Comparison of ENCODE assay signal across 28 mouse cellular contexts in genomic region chr5:135682009-135682408, GRCm38 (mm10).
"Had no signal": no experiment of that assay in that cellular context is flagged by ENCODE, and none has a peak within 500 bp of the region (broad histone marks: within the 10 kb centered on the region; RNA-seq: fewer than 3 reads in every experiment).

No protein-coding gene starts in this region.

- DNase-seq: gastrocnemius, adult 2 months; gastrocnemius, postnatal 10 days; gastrocnemius, postnatal 25 days; heart, adult 11 months; heart, adult 2 months; heart, postnatal 14 days; heart, postnatal 36 days; kidney, adult 11 months; kidney, adult 2 months; kidney, adult 9 months; kidney, postnatal 14 days; kidney, postnatal 36 days; layer of hippocampus, adult 9-11 months; liver; liver, embryonic 13.5 days; liver, postnatal 0 days had no signal

- H3K9me3 ChIP-seq: heart, embryonic 13.5 days; heart, embryonic 15.5 days; hindbrain, embryonic 13.5 days; hindbrain, embryonic 15.5 days; kidney, embryonic 15.5 days; limb, embryonic 10.5 days; limb, embryonic 12.5 days; liver, embryonic 13.5 days; liver, embryonic 15.5 days had no signal

- H3K27me3 ChIP-seq: heart, embryonic 13.5 days; heart, embryonic 15.5 days; hindbrain, embryonic 13.5 days; hindbrain, embryonic 15.5 days; kidney, embryonic 15.5 days; limb, embryonic 12.5 days; liver, embryonic 13.5 days; liver, embryonic 15.5 days had no signal

- H3K27ac ChIP-seq: gastrocnemius, adult 2 months; heart, adult 2 months; heart, embryonic 13.5 days; heart, embryonic 15.5 days; hindbrain, embryonic 13.5 days; hindbrain, embryonic 15.5 days; hindbrain, postnatal 0 days; kidney, embryonic 15.5 days; kidney, postnatal 0 days; left cerebral cortex, adult 2 months; limb, embryonic 10.5 days; limb, embryonic 12.5 days had no signal

- H3K4me3 ChIP-seq: gastrocnemius, adult 2 months; heart, adult 2 months; heart, embryonic 13.5 days; heart, embryonic 15.5 days; hindbrain, embryonic 13.5 days; hindbrain, embryonic 15.5 days; kidney, embryonic 15.5 days; left cerebral cortex, adult 2 months; limb, embryonic 10.5 days; limb, embryonic 12.5 days; liver, embryonic 13.5 days; liver, embryonic 15.5 days had no signal

- H3K4me2 ChIP-seq: heart, embryonic 11.5 days; heart, embryonic 13.5 days; heart, embryonic 15.5 days; hindbrain, embryonic 13.5 days; hindbrain, embryonic 15.5 days; kidney, embryonic 15.5 days; limb, embryonic 12.5 days; liver, embryonic 13.5 days; liver, embryonic 15.5 days had no signal

- H3K4me1 ChIP-seq: heart, embryonic 13.5 days; heart, embryonic 15.5 days; hindbrain, embryonic 13.5 days; hindbrain, embryonic 15.5 days; limb, embryonic 10.5 days; limb, embryonic 12.5 days had no signal

- ATAC-seq: hindbrain, postnatal 0 days had no signal

- H3K9ac ChIP-seq: heart, embryonic 13.5 days; heart, embryonic 15.5 days; hindbrain, embryonic 13.5 days; hindbrain, embryonic 15.5 days; kidney, embryonic 15.5 days; limb, embryonic 12.5 days; liver, embryonic 13.5 days; liver, embryonic 15.5 days; liver, postnatal 0 days had no signal

- H3K36me3 ChIP-seq: heart, embryonic 13.5 days; heart, embryonic 15.5 days; hindbrain, embryonic 13.5 days; hindbrain, embryonic 15.5 days; kidney, embryonic 15.5 days; limb, embryonic 10.5 days; limb, embryonic 12.5 days; liver, embryonic 13.5 days; liver, embryonic 15.5 days had no signal
